Mouse (Mus musculus) heart, postnatal 25 days (tissue): ENCODE data around the gene Rcn3. TPM values are rescaled to one million over a fixed set of nuclear protein-coding genes. Genes with fewer than 3 reads are reported as not detected.

Source experiments
- microRNA-seq: library from miRNA; unstranded; fragments of <30 nt; microRNA quantifications from one replicate; pipeline ENCODE4 v1.2.0, GENCODE M21; 2022
- total RNA-seq, 2 experiments: library from RNA; stranded (reverse); gene quantifications; 2 replicates each; pipeline ENCODE4 v1.2.3; 2021

The Rcn3 gene
- total RNA-seq, 2 experiments from 2014 or later: 28.1 to 32.4 TPM

Small RNAs within 50 kb of the gene (microRNA-seq; reads per million reads assigned to microRNA genes)
- 2,859 reads per million, percentile 88 among the genes with 10 or more reads in this experiment for gene Mir150
- gene Mir5121: 14.7 reads per million, percentile 31 among the genes with 10 or more reads in this experiment

Other genes with a start within 250 kb of the Rcn3 start
- gene Akt1s1, start 243.2 kb downstream of the Rcn3 start, total RNA-seq: 10 to 100 TPM; 61.8 to 75.9 TPM
- gene Tbc1d17, start 243.1 kb downstream of the Rcn3 start, total RNA-seq: 10 to 100 TPM; 44.3 to 47.0 TPM
- 10 to 100 TPM; 16.0 to 16.6 TPM for gene Pnkp, start 235.1 kb downstream of the Rcn3 start, total RNA-seq
- 100 to 1,000 TPM; 153 to 165 TPM for gene Ptov1, start 222.4 kb downstream of the Rcn3 start, total RNA-seq
- gene Med25, start 199.5 kb downstream of the Rcn3 start, total RNA-seq: 10 to 100 TPM; 66.7 to 73.9 TPM
- 10 to 100 TPM; 12.9 to 15.0 TPM for gene Fuz, start 196.1 kb downstream of the Rcn3 start, total RNA-seq
- 10 to 100 TPM; 72.5 to 73.1 TPM for gene Ap2a1, start 162.7 kb downstream of the Rcn3 start, total RNA-seq
- gene Tsks, start 149.0 kb downstream of the Rcn3 start, total RNA-seq: not detected
- gene Cpt1c, start 117.4 kb downstream of the Rcn3 start, total RNA-seq: 1 to 10 TPM; 2.7 to 3.1 TPM
- gene Prmt1, start 105.7 kb downstream of the Rcn3 start, total RNA-seq: 100 to 1,000 TPM; 105 to 111 TPM
- gene Irf3, start 94.6 kb downstream of the Rcn3 start, total RNA-seq: 10 to 100 TPM; 28.3 to 30.9 TPM
- gene Bcl2l12, start 93.5 kb downstream of the Rcn3 start, total RNA-seq: 10 to 100 TPM; 10.2 to 11.2 TPM
- gene Scaf1, start 75.9 kb downstream of the Rcn3 start, total RNA-seq: 10 to 100 TPM; 45.5 to 49.7 TPM
- gene Rras, start 74.3 kb downstream of the Rcn3 start, total RNA-seq: 10 to 100 TPM; 48.9 to 56.6 TPM
- gene Prr12, start 39.3 kb downstream of the Rcn3 start, total RNA-seq: 10 to 100 TPM; 23.2 to 27.7 TPM
- 10 to 100 TPM; 25.7 to 27.8 TPM for gene Nosip, start 29.8 kb downstream of the Rcn3 start, total RNA-seq
- gene Prrg2, start 29.5 kb downstream of the Rcn3 start, total RNA-seq: 1 to 10 TPM; 6.8 to 7.1 TPM
- gene Fcgrt, start 11.6 kb upstream of the Rcn3 start, total RNA-seq: 10 to 100 TPM; 66.1 to 71.7 TPM
- 100 to 1,000 TPM; 517 to 569 TPM for gene Rps11, start 32.2 kb upstream of the Rcn3 start, total RNA-seq
- gene Rpl13a, start 36.5 kb upstream of the Rcn3 start, total RNA-seq: 100 to 1,000 TPM; 613 to 620 TPM
- not detected for gene Gm45713, start 44.0 kb upstream of the Rcn3 start, total RNA-seq
- gene Flt3l, start 44.2 kb upstream of the Rcn3 start, total RNA-seq: 10 to 100 TPM in 1 of 2 experiments, 1 to 10 TPM in 1; 5.3 to 15.0 TPM
- 10 to 100 TPM; 29.7 to 30.9 TPM for gene Pih1d1, start 62.1 kb upstream of the Rcn3 start, total RNA-seq
- 10 to 100 TPM; 23.5 to 37.6 TPM for gene Aldh16a1, start 62.4 kb upstream of the Rcn3 start, total RNA-seq
- gene Slc17a7, start 71.7 kb upstream of the Rcn3 start, total RNA-seq: 10 to 100 TPM; 18.1 to 18.7 TPM
- not detected for gene Gfy, start 87.3 kb upstream of the Rcn3 start, total RNA-seq
- gene Pth2, start 88.8 kb upstream of the Rcn3 start, total RNA-seq: not detected
- gene Ccdc155, start 112.7 kb upstream of the Rcn3 start, total RNA-seq: not detected
- gene Dkkl1, start 119.9 kb upstream of the Rcn3 start, total RNA-seq: not detected
- 10 to 100 TPM in 1 of 2 experiments, 1 to 10 TPM in 1; 7.0 to 12.0 TPM for gene Tead2, start 123.5 kb upstream of the Rcn3 start, total RNA-seq
- gene Cd37, start 146.9 kb upstream of the Rcn3 start, total RNA-seq: 1 to 10 TPM; 2.9 to 3.2 TPM
- gene Slc6a16, start 148.9 kb upstream of the Rcn3 start, total RNA-seq: not detected
- gene Slc6a21, start 185.3 kb upstream of the Rcn3 start, total RNA-seq: not detected
- 10 to 100 TPM; 23.5 to 25.0 TPM for gene Trpm4, start 241.6 kb upstream of the Rcn3 start, total RNA-seq
- 100 to 1,000 TPM; 773 to 825 TPM for gene Hrc, start 243.1 kb upstream of the Rcn3 start, total RNA-seq